Mouse (Mus musculus) c-Kit-positive CD71-positive TER-119-positive erythroid progenitor cells, embryonic 14.5 days (primary cell): ENCODE measurements around the gene Ralgps1.
"Not testable (repeated sequence)": the region's sequence is repeated elsewhere in the genome, so short reads cannot be mapped to it uniquely, and the experiment has no call there.

Experiments
- DNase-seq: peaks from one replicate; pipeline ENCODE4 v3.0.0-alpha.2; 2013; ENCODE audit warnings: low spot score

Ralgps1 gene

DNA sequence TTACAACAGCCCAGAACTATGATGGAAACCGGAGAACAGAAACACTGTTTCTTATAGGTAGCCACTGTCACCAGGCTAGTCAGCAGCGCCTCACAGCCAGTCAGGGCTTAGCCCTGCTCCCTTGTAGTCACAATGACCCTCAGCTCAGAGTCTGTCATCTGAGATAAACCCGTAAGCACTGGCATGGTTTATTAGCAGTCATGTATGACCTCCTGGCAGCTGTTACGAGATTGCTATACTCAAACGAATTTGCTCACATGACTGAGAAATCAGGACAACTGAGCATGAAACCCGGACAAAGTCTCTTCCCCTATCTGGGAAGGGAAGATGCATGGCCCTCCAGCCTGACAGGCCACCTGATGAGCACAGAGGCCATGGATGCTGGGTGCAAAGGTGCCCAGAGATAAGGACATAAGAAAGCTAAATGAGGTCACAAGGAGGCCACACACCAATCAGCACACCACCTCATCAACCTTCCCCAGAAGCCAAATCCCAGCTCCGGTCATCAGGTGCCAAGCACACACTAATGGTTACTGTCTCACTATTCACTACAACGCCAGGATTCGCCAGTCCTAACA, 10.1 kb downstream of the Ralgps1 start:
- no peak for DNase-seq

DNA sequence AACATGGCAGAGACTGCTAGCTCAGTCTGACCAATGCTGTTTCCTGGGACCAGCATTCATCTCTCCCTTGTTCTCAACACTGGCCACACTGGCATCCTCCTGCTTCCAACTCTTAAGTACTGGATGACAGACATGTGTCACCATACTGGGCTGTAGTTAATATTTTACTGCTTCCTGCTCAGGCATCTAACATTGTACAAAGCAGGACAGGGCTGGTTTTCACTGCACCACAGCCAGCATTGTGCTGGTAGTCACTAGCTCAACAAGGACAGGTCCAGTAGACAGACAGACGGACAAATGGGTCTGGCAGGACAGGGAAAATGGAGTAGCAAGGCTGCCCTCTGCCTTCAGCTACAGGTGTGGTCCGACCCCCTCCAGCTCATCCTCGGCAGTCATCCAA, 10.7 kb downstream of the Ralgps1 start:
- no peak for DNase-seq

DNA sequence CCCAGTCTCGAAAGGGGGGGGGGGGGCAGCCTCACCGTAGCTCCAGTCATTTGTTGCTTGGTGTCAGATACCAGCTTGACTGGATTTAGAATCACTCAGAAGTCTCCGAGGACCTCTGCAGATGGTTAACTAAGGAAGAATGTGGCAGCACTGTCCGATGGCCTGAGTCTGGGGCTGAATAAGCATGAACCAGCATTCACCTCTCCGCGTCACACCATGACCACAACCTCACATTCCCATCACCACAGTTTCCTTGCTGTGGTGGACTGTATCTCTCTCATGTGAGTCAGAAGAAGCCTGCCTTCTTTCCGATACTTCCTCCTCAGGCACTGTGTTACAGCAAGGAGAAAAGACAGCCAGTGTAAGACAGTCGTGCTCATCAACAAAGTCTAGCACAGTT, 12.1 kb downstream of the Ralgps1 start:
- no peak for DNase-seq

DNA sequence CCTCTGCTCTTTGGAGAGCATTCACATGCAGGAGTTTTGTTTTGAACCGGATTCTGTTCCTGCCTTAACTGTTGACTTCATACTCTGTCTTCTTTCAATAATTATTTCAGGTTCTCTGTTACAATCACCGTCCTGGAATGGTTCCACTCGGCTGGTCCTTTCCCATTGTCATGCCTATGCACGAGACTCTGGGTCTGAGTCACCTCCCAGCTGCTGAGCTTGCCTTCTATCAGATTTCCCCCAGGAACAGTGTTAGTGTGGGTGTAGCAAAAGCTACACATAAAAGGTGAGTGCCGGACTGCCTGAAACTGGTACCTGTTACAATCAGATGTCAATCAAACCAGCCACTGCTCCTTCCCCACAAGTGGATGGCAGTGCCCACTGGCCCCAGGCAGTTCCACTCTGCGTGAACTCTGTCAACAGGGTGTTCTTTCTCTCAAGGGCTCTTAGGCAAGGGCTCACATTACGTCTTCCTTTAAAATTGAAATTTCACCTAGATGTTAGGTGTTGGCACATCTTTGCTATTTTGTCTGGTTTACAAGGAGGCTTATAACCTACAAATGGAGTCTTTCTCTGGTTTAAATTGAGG, 13.9 kb downstream of the Ralgps1 start:
- no peak for DNase-seq

DNA sequence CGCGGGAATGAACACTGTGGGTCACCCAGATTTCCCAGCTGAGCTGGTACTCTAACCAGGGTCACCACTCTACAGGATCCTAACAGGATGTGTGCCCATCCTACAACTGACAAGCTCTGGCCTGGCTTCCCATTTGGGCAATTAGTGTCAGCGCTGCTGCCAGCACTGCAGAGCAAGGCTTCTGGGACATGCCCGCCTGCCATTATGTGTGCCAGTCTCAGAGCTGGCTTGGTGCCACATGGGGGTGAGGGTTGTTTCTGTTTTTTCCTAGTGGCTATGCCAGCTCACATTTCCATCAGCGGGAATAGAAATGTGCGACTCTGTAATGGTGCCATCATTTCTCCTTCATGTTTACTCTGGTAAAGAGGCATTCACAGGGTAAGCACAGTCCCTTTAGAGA, 15.7 kb downstream of the Ralgps1 start:
- DNase-seq = no peak

DNA sequence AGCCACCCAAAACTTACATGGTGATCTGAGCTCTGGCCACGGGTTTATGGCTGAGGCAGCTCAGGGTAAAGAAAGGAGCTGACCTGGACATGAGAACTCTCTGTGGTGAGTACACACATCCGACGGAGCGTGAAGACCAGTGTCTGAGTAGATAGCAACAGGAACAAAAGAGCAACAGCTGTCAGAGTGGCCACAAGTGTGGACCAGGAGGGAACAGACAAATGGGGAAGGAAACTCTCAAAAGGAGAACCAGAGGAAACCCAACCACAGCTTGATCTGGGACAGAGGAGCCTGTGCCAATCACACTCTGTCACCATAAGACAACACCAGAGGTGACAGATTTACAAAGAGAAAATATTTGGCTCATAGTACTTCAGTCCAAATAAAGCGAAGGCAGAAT, 17.9 kb downstream of the Ralgps1 start:
- no peak for DNase-seq

DNA sequence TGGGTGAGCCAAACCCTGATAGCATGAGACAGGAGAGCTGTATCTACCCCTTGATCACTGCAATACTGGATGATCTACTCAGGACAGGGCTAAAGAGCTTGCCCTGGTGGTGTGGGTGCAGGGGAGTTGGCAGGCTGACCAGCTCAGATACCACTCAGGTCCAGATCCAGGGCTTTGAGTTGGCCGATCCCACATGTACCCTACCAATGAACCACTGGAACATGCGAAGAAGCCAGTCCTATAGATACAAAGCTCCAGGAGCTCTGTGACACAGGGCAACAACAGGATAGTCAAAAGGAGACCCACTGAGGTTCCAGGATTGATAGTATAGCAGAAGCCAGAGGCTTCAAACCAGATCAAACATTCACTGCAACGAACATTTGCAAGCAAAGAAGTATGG, 19.8 kb downstream of the Ralgps1 start:
- no peak for DNase-seq

DNA sequence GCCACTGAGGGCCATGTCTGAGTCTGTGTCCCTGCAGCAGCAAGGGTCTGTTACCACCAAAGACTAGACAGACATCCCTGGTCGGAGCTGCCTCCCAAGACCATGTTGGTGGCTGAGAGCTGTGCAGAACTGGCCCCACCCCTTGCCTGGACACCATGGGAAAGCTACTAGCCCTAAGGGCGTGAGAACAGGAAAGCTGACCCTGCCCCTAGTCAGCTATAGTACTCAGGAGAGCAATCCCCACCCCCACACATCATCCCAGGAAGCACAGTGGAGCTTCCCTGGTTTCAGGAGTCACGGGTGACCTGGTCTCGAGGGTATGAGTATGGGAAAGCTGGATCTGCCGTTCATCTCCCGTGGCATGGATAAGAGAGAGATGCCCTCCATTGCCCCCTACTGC, 20.4 kb downstream of the Ralgps1 start:
- DNase-seq = no peak

DNA sequence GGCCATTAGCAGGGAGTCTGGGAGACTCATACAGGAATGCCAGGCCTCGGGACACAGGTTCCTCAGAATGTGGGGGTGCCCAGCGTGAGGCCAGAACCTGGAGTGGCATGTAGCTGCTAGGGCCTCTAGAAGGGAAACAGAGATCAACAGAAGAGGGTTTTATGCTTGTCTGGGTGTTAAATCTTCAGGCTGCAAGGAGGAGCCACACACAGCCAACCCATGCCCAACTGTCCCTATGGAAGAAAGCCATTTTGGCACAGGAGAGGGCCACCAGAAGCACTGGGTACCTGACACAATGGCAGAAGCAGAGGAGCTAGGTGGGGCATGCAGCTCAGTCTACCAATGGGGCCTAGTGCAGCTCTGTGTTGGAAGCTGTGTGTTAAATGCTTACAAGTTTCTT, 21.7 kb downstream of the Ralgps1 start:
- no peak for DNase-seq

DNA sequence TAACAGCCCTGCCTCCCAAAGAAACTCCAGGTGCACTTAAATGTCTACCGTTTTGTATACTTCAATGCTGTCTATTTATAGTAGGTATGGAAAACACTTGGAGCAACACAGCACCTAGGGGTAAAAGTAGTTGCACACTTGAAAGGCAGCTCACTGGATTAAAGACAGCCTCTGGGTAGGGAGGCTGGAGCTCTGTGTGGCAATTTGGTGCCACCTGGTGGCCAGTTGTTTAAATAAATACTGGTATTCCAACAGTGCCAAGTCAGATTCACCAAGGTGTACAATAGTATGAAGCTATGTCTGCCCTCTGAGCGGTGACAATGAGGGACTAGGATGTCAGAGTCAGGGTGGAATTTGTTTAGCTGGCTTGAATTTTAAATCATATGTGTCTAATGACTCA, 22.2 kb downstream of the Ralgps1 start:
- DNase-seq = peak; percentile 67

DNA sequence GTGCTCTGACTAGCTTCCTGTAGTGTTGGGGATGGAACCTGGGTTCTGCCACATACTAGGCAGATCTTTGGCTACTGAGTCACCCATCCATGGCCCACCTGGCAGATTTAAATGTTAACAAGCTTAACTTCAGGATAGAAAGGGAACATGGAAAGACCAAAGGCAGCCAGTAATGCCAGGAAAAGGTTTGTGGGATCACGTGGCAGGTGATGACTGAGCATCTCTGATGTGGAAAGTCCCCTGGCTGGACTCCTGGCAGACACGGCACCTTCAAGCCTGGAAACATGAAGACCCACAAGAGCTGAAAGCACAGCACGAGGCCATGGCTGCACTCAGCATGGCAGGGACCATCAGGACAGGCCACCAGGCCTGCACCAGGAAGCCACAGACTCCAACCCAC, 23.0 kb downstream of the Ralgps1 start:
- DNase-seq = no peak

DNA sequence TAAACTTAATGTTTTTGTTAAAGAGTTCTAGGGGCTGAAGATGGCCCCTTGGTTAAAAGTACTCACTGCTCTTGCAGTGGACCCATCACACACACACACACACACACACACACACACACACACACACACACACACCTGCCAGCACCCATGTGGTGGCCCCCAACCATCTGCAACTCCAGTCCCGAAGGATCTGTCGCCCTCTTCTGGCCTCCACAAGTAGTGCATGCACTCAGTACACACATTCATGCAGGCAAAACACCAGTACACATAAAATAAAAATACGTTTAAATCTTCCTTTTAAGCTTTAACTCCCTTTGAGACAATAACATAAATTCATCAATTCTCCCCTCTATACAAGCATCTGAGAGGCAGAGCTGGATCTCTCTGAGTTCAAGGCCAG, 23.7 kb downstream of the Ralgps1 start:
- DNase-seq = peak; percentile 34

DNA sequence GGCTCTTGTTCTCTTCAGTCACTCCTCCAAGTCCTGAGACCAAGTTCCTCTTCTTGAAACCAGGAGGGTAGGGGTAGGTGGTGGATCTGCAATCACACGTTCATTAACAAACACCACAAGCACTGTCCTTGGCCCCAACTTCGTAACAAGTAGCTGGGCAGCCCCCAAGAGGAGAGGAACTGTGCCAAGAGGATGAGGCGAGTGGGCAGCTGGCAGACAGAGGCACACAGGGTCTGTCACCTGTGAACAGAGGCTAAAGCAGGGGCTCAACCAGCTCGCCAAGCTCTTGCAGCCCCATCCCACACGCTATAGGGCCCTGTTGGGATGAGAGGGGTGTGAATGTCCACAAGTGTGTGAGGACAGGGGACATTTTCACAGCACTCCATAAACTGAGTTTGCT, 24.5 kb downstream of the Ralgps1 start:
- no peak for DNase-seq

DNA sequence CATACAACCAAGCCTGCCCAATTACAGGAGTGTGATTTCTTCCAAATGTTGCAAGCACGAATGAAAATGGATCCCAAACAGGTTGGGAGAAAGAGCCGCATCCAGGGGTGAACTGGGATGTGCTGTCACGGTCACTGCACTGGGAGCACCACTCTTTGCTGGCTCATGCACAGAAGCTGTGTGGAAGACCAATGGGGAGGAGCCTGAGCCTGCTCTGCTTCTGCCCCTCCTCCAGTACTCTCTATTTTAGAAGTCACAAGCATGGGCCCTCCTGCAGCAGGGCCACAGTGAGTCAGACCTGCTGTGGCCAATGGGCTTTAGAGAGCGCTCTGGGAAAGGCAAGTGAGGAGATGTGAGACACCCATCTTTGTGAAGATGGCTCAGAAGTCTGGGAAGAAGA, 25.3 kb downstream of the Ralgps1 start:
- DNase-seq = no peak

DNA sequence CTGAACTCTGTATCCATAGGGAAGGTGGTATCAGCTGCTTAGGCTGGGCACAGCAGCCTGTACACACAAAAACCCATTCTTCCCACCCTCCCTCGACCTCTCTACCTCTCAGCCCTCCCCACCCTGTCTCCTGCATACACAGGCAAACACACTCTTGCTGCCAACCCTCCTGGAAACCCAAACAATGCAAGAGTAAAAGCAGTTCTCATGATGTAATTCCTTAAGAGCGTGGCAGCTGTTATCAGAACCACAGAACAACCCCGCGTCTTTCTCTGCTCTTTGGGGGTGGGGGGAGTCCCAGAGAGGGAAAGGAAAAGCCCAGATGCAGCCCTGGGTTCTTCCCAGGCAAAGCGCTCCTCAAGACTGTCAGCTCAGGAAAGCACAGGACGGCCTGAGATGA, 25.8 kb downstream of the Ralgps1 start:
- no peak for DNase-seq

DNA sequence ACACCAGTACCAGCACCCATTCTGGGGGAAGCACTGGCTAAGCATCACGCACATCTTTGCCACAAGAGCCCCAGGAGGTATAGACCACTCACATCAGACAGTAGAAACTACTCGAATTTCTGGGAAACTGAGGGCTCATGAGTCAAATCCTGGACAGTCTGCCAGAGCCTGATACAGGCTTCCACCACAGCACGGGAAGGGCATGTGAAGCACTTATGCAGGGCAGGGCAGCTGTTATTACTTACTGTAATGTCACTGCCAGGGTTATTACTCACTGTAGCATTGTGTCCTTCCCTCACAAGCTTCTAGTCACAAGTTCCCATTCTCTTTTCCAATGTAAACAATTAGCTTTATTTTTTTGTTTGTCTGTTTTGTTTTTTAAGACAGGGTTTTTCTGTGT, 27.9 kb downstream of the Ralgps1 start:
- no peak for DNase-seq

DNA sequence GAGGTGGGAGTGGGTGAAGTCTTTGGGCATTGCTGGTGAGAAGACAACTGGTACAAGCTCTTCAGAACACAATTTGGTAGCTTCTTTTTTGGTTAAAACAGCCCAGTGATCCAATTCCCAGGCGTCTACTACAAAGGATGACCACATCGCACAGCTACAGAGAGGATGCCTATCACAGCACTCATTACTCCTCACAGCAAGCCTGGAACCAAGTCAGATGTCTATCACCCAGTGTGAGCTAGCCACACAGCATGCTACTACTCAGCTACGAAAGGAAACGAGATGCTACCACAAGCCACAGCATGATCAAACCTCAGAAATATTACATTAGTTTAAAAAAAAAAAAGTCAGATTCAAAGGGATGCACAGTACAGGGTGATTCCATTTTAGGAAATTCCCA, 29.1 kb downstream of the Ralgps1 start:
- DNase-seq = no peak

DNA sequence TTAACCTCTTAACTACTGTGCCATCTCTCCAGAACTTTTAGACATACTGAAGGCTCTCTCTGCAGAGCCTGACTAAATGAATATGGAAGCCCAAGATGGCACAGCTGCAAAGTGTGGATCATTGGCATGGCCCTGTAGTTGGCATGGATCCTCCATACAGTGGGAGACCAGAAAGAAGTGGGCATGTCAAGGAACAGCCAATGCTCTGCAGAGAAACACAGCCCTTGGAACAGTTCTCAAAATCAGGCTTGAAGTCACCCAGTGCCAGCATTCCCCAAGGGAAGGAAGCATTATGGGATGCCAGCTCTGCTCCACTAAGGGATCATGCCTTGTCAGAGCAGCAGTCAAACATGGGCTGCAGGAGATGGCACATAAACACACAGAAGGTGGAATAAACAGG, 35.5 kb downstream of the Ralgps1 start:
- DNase-seq = no peak

DNA sequence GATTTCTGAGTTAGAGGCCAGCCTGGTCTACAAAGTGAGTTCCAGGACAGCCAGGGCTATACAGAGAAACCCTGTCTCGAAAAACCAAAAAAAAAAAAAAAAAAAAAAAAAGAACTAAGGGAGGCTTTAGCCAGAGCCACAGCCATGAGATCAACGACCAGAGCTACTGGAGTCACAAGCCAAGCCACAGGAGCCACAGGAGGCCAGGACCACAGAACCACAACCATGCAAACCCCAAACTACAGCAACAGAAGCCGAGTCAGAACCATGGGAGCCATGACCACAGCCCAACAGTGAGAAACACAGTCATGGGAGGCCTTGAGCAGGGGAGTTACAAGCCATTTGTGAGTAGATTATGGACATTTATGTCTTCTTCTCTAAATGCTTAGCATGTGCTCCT, 41.7 kb downstream of the Ralgps1 start:
- no peak for DNase-seq

DNA sequence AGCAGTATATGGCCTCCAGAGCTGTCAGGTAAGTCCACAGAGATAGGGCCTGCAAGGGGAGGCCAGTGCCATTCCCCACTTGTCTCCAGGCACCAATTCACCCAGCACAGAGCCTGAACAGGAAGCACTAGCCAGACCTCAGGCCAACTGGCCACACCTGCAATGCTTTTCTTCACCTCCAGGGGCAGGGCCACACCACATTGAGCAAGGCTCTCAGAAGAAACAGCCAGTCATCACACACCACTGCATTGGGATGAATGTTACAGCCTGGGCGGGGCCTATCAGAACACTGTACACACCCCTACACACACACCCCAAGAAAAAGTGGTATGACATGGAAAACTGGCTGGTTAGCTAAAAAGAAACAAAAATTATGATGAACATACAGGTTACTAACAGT, 42.3 kb downstream of the Ralgps1 start:
- DNase-seq = peak; percentile 49

DNA sequence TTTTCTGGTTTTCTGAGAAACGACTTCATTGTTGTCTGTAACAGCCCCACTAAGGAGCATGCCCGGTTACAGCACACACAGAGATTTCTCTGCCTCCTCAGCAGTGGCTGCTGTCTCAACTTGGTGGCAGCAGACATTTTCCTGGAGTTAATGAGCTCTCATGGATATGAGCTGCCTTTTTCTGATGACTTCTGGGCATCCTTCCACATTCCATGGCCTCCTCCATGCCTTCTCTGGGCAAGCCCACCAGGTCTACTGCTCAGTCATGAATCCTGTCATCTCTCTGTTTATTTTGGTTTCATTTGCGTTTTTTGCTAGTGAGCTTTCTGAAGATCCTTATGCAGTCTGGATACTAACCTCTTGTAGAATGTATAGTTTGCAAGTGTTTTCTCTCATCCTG, 45.9 kb downstream of the Ralgps1 start:
- no peak for DNase-seq

DNA sequence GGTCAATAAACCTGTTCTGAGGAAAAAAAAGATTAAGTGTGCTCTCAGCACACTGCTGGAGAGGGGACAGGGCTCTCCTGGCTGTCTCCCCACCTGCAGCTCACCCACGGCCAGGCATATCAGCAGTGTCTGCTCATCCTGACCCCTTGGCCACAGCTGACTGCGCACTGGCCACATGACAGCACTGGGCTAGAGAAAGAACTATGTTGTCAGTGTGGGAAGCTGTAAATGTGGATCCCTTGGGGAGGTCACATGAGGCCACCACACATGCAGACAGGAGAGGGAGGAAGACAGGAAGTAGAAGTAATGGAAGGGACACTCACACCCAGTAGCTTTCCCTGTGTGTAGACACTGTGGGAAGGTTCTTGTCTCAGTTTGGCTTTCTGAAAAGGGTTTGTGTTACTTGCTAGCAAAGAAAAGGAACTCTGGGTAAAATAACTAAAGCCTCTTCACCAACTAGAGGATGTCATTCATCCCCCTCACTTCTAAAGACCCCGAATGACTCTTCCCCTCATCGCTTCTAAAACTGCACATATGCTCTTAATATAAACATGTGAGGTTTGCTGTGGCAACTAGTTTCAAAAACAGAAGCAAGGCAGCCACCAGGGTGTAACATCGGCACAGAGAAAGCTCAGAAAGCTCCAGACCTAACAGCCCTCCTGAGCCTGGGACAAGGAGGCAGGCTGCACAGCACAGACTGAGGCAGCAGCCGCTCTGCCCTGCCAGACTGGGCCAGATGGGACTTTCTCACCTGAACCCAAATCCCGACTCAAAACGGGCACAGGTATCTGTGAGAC, 47.3 kb downstream of the Ralgps1 start:
- DNase-seq = no peak

DNA sequence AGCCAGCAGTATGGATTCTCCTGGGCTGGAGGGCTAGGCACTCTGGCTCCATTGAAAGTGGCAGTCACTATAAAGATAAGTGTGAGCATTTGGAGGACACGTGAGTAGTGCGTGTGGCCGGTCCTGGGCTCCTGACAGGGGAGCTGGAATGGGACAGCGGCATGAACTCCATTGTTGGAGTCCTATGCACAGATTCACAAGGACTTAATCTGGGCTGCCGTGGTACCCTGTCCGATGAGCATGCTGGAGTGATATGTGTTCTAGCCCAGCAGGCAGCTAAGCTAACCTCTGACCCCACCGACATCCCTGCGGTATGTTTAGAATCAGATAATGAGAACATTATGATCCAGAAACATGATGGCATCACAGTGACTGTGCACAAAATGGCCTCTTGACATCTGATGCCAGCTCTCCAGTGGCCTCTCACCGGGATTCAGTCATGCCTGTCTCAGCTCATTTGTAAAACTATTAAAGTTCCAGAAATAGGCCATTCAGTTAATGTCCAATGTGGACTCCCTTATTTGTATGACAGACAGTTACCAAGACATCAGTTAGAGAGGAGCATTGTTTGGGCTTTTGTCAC, 48.2 kb downstream of the Ralgps1 start:
- DNase-seq = not testable (repeated sequence)
